Mouse (Mus musculus) heart, adult 2 months (tissue): Measurements from ENCODE around the gene Dnajb1.

ENCODE experiments used
- CTCF ChIP-seq: fragments of 200-600 bp; IDR thresholded peaks from 2 replicates; pipeline ENCODE4 v1.8.1; 2022; ENCODE audit warnings: antibody characterized with exemption, mild to moderate bottlenecking, moderate library complexity
- EP300 ChIP-seq: fragments of 200-500 bp; IDR thresholded peaks from 2 replicates; pipeline ENCODE4 v1.6.1; 2011; ENCODE audit warnings: low read depth, low read length, control low read depth; ENCODE audit not compliant: insufficient read depth
- POLR2A ChIP-seq: fragments of 200-500 bp; IDR thresholded peaks from 2 replicates; pipeline ENCODE4 v1.6.1; 2011; ENCODE audit warnings: mild to moderate bottlenecking, low read depth, low read length, control low read depth; ENCODE audit not compliant: insufficient read depth

GRCm38 (mm10) chr8:83568128-83568527 is 39.9 kb upstream of the Dnajb1 start:
- TF ChIP-seq CTCF (no peak), POLR2A (no peak), EP300 (no peak)
